Mouse (Mus musculus) right cerebral cortex, postnatal 10 days (tissue): ENCODE measurements around the gene Emg1.

Experiments
- DNase-seq, 2 experiments: peaks; one replicate each; pipeline ENCODE4 v3.0.0; 2021; ENCODE audit warnings: low spot score in 2 of 2

The Emg1 gene

DNA sequence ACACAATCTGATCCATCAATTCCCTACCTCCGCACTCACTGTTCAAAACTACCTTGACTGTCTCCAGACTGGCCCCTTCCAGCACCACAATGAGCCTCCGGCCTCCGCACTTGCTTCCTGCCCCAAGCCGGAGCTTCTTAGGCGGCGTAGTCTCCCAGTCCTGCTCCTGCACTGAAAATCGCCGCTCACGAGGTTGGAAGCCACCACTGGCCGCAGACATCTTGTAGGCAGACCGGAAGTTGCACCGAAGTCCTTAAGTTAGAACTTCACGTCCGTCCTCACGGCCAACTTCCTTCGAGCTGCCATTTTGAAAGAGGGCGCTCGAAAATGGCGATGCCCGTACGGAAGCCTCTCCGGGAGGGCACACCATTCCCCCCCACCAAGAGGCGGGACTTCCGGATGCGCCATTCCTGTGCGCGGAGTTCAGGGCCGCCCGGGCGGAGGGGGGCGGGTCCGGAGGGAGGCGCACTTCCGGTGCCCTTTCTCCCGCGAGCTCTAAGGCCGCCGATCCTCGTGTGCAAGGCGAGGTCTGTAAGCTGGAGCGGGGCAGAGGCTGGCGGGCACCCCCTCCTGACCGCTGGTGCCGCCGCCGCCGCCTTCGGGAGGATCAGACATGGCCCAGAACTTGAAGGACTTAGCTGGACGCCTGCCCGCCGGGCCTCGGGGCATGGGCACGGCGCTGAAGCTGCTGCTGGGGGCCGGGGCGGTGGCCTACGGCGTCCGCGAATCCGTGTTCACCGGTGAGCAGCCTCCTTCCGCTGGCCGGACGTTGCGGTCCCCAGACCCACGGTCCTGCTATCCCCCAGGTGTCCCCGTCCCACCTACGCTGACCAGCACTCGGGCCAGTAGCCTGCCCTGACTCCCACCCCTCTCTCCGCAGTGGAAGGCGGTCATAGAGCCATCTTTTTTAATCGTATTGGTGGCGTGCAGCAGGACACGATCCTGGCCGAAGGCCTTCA, at the start of gene Emg1, which contains the start of gene Phb2:
Emg1 (minus strand) TSS at position 355 of the 959 bp plus-strand sequence.
Phb2 (plus strand) TSS at position 513 of the 959 bp plus-strand sequence.
- peak; percentile 98 to 99 for DNase-seq

DNA sequence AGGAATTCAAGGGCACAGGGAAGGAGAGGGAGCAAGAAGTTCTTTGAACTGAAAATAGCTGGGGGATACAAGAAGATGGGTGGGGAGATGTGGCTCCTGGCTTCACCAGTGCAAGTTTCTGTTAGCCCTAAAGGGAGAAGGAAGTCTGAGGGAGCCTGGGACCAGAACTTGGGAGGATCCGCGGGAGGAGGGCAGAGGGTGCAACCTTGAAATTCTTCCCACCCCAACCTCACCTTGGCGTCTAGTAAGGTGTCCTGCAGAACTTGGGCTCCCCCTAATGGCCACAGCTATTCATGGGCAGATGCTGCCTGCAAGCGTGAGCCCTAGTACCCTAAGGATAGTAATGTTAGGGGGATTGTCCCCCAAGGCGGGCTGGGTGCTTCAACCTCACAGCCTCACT, 47.3 kb upstream of the Emg1 start:
- DNase-seq, result peak; percentile 80 to 84

DNA sequence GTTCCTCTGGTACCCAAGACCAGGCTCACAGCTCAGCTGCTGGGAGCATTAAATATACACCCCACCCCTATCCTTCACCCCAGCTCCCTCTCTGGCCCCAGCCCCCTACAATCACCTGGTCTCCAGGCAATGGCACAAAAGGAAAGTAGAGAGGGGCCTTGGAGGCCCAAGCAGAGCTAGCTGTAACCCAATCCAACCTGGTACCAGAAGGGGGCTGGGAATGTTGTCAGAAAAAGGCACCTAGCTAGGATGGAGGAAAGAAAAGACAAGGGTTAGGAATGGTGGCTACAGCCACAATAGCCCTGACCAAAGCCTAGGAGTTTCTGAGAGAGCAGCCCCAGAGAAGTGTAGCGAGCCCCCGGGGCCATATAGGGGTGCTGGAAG, 46.9 kb upstream of the Emg1 start:
- DNase-seq, result peak in 1 of 2 experiments; percentile 25

DNA sequence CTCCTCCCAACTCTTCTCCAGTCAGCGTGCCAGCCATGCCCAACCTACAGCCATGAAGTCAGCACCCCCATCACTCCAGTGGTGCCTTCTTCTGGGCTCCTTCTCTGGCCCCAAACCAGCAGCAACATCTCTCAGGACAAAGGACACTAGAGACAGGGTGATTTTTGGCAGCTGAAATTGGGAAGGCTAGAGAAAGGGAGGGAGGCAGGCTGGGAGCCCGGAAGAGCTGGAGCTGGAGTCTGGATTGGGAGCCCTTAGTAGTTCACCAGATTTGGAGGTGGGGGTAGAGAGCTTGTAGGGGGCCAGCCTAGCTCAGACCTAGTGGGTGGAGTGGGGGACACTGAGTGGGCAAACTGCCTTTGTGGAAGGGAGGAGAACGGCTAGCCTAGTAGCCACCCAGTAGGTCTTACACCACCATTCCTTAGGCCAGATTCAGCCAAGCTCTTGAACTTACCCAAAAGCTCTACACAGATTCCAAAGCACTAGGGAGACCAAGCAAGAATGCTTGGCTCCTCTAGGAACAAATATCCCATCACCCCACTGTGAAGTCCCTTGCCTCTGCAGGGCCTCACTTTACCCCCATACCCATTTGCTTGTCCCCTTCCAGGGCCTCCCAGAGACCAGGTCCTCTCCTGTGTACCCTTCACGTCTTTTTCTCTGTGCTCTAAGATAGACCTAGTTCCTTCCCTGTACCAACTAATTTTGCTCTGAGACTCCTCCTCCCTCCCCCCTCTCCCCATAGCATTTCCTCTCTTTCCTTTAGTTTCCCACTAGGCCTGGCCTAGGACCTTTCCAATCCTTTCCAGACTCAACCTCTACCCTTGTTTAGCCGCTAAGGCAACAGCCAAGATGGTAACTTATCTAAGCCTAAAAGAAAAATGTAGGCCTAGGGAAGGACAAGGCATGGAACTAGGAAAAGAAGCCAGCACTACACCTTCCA, 46.2 kb upstream of the Emg1 start:
- DNase-seq, result peak; percentile 73 to 83

DNA sequence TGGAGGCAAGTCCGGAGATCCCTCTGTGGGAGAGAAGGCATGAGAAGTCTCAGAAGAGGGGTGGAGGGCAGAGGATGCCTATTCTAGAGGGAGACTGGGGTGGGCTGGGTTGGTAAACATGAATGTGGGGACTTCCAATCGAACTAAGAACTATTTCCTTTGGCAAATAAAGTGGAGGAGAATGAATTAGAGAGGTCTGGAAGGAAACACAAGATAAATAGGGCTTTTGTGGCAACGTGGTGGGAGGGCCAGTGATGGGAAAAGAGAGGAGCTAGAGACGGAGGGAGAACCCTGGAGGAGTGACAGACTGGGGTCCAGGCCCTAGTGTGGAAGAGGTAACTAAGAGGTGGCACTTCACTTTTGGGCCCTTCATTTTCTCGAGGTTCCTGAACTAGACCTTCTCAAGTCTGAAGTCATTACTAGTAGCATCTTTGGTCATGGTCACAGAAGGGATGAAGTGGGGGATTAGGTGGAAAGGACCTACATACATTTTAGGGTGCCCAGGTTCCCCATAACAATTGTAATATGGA, 45.4 kb upstream of the Emg1 start:
- peak in 1 of 2 experiments; percentile 40 for DNase-seq

DNA sequence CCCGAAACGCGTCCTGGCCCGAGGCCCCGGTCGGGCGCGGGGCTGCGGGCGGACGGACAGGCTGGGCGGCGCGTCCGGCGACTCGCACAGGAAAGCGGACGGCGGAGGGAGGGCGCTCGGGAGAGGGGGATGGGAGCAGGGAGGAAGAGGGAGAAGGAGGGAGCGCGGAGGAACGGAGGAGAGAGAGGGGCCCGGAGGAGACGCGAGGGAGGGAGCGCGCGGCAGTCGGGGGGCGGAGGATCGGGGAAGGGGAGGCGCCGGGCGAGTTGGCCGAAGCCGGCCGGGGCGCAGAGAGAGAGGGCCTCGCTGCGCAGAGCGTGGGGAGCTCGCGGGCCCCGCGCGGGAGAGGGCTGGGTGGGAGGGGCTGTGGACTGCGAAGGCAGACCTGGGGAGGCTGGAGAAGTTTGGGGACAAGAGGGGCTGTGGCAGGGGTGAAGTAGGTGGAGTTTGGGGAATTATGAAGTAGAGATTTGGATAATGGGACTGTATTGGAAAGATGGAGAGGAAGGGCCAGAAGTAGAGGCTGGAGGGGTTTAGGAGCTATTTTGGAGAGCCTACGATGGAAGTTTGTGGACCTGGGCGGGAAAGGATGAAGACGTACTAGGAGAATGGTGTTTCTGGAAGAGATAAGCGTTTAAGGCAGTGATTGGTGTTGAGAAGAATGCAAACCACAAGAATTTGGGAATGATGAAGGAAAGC, 44.8 kb upstream of the Emg1 start:
- peak; percentile 91 to 92 for DNase-seq

DNA sequence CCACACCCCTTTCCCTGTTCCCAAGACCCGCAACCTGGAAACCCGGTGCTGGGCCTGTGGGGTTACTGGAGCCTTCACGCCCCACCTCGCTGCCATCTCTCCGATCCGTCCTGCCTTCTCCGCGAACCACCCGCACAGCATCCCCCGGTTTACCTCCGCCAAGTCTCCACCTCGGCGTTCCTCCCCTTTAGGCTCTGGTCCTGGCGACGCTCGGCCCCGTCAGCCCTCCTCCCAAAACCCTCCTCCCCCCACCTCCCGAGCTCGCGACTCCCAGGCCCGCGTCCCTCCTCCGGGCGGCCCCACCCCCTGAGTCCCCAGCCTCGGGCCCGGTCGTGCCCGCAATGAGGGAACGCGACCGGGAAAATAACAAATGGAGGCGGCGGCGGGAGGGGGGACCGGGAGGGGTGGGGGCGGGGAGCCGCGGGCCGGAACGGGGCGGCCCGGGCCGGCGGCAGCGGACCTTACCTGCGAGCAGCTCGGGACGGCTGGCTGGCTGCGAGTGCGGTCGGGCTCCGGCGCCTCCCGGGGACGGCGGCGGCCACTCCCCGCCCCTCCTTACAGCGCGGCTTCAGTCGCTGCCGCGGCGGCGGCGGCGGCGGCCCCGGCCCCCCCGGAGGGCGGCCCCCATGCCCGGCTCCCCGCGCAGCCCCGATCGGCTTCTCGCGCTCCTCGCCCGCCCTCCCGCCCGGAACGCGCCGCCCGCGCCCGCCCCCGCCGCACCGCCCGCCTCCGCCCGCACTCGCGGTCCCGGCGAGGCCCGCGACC, 44.0 kb upstream of the Emg1 start, which contains the start of the genes Gm45234 and Atn1:
Gm45234 (minus strand) TSS at position 191 of the 765 bp plus-strand sequence.
Atn1 (minus strand) TSS at position 694 of the 765 bp plus-strand sequence.
- DNase-seq, result peak; percentile 69 to 77

DNA sequence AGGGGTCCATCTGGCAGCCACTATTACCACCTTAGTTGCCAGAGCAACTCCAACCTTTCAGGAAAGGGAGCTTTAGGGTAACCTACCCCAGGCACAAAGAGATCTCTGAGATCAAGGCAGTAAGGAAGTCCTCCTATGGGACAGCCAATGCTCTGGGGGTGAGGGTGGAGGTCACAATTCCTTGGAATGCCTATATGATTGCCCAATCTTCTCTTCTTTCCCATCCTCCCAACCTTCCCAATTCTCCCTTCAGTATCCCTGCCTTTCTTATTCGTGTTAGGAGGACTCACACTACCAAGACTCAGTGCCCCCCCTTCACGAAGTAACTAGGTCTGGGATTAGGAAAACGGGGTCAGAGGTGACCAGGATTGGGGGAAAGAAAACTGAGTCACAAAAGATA, 43.3 kb upstream of the Emg1 start:
- no peak for DNase-seq

DNA sequence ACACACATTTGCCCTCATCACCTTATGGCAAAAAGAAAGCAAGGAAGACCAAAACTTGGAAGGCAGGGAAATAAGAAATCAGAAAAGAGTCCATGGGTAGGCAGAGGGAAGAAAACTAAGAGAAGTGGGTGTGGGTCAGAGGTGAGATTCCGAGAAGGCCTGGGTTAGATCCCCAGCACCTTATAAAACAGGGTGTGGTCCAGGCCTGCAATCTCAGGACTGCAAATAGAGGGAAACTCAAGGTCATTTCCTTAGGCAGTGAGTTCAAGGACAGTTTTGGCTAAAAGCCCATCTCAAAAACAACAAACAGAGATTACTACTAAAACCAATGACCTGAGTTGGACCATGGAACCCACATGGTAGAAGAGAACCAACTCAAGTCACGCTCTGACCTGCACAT, 41.9 kb upstream of the Emg1 start:
- no peak for DNase-seq

DNA sequence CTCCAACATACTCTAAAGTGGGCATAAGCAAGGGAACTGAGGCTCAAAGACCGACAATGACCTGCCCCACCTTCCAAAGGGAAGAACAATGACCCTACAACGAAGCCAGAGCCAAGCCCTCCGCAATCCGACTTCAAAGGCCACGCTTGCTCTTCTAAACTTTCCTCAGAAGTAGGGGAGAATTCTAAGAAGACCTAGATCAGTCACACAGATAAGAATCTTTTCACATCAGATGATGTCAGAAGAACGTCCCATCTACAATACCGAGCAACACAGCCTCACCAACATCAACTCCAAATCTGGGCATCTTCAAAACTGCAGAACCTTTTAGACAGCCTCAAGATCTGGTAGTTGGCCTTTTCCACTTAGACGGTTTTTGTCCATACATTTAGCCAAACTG, 38.4 kb upstream of the Emg1 start:
- DNase-seq, result no peak

DNA sequence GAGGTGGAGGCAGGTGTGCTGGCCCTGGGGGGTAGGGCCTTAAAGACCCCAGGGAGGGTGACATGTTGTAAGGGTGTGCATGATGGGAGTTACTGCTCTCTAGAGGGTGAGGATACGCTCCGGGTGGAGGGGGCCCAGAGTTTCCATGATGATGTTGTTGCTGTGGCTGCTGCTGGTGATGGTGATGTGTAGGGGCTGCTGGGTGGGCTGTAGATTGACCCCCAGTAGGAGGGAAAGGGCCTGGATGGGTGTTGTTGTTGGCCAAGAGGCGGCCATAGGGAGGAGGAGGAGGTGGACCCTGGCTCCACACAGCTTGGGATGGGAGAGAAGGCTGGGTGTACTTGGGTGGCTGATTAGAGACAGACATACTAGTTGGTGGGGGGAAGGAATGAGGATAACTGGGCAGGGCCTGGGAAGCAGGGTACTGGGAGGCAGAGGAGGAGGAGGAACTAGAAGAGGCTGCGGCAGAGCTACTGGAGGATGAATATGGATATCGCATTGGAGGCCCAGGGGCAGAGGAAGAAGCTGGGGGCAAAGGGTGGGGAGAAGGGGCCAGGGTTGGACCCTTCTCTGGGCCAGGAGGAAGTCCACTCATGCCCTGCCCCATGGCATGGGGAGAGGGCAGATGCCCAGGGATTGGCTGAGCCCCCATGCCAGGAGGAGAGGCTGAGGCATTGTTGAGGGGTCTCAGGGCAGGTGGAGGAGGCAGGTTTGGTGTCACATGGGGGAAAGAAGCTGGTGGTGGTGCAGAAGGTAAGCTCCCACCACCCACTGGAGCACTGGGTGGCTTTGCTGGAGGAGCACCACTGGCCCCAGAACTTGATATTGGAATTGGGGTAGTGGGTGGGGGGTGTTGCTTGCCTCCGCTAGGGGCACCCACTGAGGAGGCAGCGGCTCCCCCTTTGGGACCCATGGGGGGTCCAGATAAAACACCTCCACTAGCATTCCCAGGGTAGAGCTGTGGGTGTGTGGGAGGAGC, 35.0 kb upstream of the Emg1 start:
- peak in 1 of 2 experiments; percentile 52 for DNase-seq

DNA sequence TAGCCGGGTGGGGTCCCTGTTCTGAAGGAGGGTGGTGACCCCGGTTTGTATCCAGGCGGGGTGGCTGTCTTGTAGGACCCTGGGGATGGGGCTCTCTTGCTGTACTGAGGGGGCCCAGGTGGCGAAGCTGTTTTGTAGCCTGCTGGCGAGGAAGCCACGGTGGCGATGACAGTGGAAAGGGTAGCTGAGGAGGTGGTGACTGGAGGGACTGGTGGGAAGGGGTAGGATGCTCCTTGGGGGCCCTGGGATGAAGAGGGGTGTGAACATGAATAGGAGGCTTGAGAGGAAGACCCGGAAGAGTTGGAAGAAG, 34.3 kb upstream of the Emg1 start:
- DNase-seq, result no peak

DNA sequence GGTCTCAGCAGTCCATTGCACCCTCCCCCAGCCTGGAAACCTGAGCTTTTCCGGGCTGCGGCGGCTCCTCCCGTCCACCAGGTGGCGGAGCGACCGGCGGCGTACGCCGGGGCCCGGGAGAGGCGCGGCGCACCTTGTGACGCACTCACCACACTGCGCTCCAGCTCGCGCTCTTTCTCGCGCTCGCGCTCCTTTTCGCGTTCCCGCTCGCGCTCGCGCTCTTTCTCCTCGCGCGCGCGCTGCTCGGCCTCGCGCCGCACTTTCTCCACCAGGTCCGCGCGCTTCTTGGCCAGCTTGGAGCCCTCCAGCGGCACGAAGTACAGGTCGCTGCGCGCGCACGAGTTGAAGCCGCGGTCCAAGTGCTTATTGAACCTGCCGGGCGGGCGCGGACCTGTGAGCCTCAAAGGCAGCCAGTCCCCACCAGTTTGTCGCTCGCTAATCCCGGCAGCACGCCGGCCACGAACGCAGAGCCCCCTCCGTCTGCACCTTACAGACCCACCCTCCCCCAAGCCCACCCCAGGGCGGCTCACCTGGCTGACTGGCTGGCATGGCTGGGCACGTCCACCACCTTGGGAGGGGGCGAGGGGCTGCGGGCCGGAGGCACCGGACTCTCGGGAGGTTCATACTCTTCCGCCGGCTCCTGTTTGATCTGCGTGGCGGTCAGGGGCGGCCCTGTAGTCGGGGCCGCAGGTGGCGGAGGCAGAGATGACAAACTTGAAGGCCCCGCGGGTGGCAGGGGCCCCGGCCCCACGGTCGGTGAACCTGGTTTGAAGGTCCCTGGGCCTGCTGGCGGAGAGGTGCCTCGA, 33.7 kb upstream of the Emg1 start:
- peak; percentile 96 for DNase-seq

DNA sequence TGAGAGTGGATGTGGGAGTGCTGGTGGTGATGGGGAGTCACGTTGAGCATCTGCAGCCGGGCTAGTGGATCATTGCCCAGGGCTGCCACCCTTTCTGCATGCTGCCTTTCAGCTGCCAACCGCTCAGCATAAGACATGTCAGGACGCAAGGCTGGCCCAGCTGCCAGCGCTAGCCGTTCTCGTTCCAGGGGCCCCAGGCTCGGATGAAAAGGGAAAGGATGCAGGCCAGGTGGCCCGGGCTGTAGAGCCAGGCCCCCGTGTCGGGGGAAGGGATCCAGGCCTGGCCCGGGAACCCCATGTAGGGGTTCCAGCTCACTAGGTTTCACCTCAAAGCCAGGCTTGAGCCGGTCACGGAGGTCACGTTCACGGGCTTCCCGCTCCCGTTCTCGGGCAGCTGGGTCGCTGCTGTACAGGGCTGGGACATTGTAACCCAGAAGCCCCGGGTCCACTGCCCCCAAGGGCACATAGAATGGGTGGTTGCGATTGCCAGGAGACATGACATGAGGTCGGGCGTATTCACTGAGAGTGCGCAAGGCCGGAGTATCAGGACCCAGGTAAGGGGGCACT, 32.9 kb upstream of the Emg1 start:
- DNase-seq, result peak; percentile 67 to 70

DNA sequence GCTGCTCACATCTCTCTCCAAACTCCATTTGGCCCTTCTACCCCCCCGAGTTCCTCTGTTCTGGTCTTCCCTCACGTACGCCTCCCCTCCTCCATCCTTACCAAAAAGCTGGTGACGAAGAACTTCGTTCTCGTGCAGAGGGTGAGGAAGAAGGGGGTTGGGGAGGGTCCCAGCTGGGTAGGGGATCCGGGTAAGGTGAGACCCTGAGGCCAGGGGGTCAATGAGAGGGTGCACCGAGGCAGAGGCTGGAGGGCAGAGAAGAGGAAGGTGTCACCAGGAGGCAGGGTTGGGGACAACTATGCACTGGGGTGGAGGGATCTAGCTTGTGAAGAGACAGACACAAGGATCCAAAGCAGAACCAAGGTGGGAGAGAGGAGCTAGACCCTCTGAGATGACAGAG, 31.7 kb upstream of the Emg1 start:
- DNase-seq, result no peak

DNA sequence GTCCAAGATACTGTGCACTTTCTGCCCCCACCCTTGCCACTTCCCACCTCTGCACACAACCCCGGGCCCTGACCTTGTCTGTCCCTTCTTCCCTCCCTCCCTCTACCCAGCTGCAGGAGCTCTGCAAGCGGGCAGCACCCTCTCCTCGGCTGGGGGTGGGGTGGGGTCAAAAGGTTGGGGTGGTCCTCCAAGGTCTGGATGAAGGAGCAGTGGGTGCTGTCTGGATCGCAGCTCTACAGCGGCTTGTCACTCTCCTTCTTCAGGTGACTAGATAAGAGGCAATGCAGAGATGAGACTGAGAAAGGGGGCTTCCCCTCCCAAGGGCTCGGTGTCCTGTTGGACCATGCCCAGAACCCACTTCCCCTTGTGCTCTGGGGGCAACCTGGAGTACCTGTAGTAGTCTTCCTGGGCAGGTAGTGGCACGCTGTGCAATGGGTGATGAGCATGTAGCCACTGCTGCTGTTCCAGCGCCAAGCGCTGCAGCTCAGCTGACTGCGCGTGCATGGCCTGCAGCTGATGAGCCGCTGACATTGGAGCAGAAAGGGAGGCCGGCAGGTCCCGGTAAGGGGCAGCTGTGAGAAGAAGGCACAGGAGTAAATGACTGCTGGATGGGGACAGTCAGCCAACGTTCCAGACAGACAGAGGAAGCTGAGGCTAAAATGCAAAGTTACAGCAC, 31.0 kb upstream of the Emg1 start:
- no peak for DNase-seq

DNA sequence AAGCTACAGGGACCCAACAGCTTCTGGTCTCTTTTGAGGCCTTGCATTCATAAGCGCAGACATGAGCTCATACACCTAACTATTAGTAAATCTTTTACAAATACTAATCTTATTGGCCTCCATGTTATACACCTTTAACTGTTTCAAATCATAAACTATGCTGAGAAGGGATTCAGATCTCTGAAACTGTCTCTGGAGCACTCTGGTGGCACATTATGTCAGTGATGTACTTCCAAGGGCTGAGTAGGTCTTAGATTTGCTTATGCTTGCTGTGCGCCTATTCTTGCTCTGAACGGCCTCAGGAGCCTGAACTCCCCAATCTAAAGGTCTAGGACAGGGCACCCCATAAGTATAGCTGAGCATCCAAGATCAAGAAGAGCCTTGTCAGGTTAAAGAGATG, 29.9 kb upstream of the Emg1 start:
- DNase-seq, result no peak
